Comparison of ENCODE assay signal across 12 mouse cellular contexts in the genomic region with DNA sequence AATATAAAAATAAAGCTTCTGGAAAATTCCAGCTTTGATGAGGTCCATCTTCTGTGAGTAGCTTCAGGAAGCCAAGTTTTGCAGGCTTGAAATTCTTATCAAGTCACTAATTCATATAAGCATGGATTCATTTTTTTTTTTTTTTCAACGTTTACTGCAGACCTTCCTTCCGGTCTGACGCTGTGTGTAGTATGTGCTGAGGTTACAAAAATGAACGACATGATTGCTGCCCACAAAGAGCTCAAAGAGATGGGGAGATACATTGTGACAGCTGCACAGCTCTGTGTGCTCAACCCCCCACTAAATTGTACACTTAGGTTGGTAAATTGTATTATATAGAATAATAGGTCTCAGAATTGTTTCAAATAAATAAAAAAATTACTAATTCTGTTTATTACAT. TPM values are rescaled to one million over a fixed set of nuclear protein-coding genes. Genes with fewer than 3 reads are reported as not detected.
DNase-seq lines count a peak whose midpoint lies in the region; ATAC-seq and TF ChIP-seq lines count a peak whose summit lies in the region.
"Had no signal": no experiment of that assay in that cellular context is flagged by ENCODE, and none has a peak within 500 bp of the region (broad histone marks: within the 10 kb centered on the region; RNA-seq: fewer than 3 reads in every experiment).

No protein-coding gene starts in this region.

- no peak overlapping the region for H3K9ac ChIP-seq in embryonic facial prominence, embryonic 13.5 days
- no peak overlapping the region for H3K9ac ChIP-seq in limb, embryonic 12.5 days (replicated peaks)
- no peak overlapping the region for H3K9ac ChIP-seq in embryonic facial prominence, embryonic 14.5 days (ENCODE audit: low read depth, low read length)

- H3K4me3 ChIP-seq in embryonic facial prominence, embryonic 13.5 days = no peak overlapping the region
- H3K4me3 ChIP-seq in embryonic facial prominence, embryonic 10.5 days = no peak overlapping the region; the same call in 1 of the 2 replicates
- H3K4me3 ChIP-seq in limb, embryonic 12.5 days (replicated peaks) = no peak overlapping the region
- no peak overlapping the region for H3K4me3 ChIP-seq in limb, embryonic 10.5 days
- no peak overlapping the region for H3K4me3 ChIP-seq in embryonic facial prominence, embryonic 14.5 days (ENCODE audit: low read depth, low read length)
- no peak overlapping the region for H3K4me3 ChIP-seq in thymus, adult 2 months (ENCODE audit: control insufficient read depth, insufficient read depth, low read length)

- 49% methylated on average over 4 of the region's 4 CpGs for WGBS in embryonic facial prominence, embryonic 13.5 days
- 76% methylated on average over 4 of the region's 4 CpGs for whole genome bisulfite sequencing in embryonic facial prominence, embryonic 10.5 days
- WGBS in limb, embryonic 12.5 days = 77% methylated on average over 4 of the region's 4 CpGs
- 85% methylated on average over 4 of the region's 4 CpGs for WGBS in limb, embryonic 10.5 days
- WGBS in embryonic facial prominence, embryonic 14.5 days = 49% methylated on average over 4 of the region's 4 CpGs
- under 1% methylated on average over 4 of the region's 4 CpGs for WGBS in thymus, adult 2 months

- no peaks in the 10 kb centered on the region for H3K27me3 ChIP-seq in embryonic facial prominence, embryonic 13.5 days
- H3K27me3 ChIP-seq in embryonic facial prominence, embryonic 10.5 days (replicated peaks; ENCODE audit: low read depth, poor library complexity, severe bottlenecking) = no peaks in the 10 kb centered on the region
- H3K27me3 ChIP-seq in limb, embryonic 12.5 days = no peaks in the 10 kb centered on the region
- no peaks in the 10 kb centered on the region for H3K27me3 ChIP-seq in limb, embryonic 10.5 days (ENCODE audit: low read depth, poor library complexity, severe bottlenecking)
- no peaks in the 10 kb centered on the region for H3K27me3 ChIP-seq in embryonic facial prominence, embryonic 14.5 days (replicated peaks; ENCODE audit: control insufficient read depth, insufficient read depth, low read length)
- no peaks in the 10 kb centered on the region for H3K27me3 ChIP-seq in thymus, adult 2 months (ENCODE audit: control insufficient read depth, insufficient read depth, low read length)

- no peak for TF ChIP-seq CTCF in thymus, adult 2 months (IDR thresholded peaks at IDR 0.05; ENCODE audit: borderline replicate concordance, control insufficient read depth, extremely low read depth, insufficient read depth, low read length, poor library complexity)

- H3K4me1 ChIP-seq in embryonic facial prominence, embryonic 13.5 days = peaks cover 22% of the 10 kb centered on the region
- H3K4me1 ChIP-seq in embryonic facial prominence, embryonic 10.5 days = peaks cover 20% of the 10 kb centered on the region
- peaks cover 12% of the 10 kb centered on the region for H3K4me1 ChIP-seq in limb, embryonic 12.5 days (replicated peaks)
- peaks cover 12% of the 10 kb centered on the region for H3K4me1 ChIP-seq in limb, embryonic 10.5 days
- peaks cover 18% of the 10 kb centered on the region for H3K4me1 ChIP-seq in embryonic facial prominence, embryonic 14.5 days (ENCODE audit: control insufficient read depth, insufficient read depth, low read length)
- H3K4me1 ChIP-seq in thymus, adult 2 months (replicated peaks; ENCODE audit: control insufficient read depth, insufficient read depth, low read length) = peaks cover 5% of the 10 kb centered on the region

- H3K9me3 ChIP-seq in embryonic facial prominence, embryonic 13.5 days = no peaks in the 10 kb centered on the region
- no peaks in the 10 kb centered on the region for H3K9me3 ChIP-seq in embryonic facial prominence, embryonic 10.5 days
- H3K9me3 ChIP-seq in limb, embryonic 12.5 days = no peaks in the 10 kb centered on the region
- no peaks in the 10 kb centered on the region for H3K9me3 ChIP-seq in limb, embryonic 10.5 days (replicated peaks)
- no peaks in the 10 kb centered on the region for H3K9me3 ChIP-seq in embryonic facial prominence, embryonic 14.5 days (ENCODE audit: control insufficient read depth, low read length)

- no peak for DNase-seq in embryonic facial prominence, embryonic 10.5 days (ENCODE audit: low spot score)
- no peak for DNase-seq in limb, embryonic 10.5 days (ENCODE audit: low spot score)
- DNase-seq in embryonic facial prominence, embryonic 14.5 days (ENCODE audit: low spot score) = no peak
- DNase-seq in thymus, adult 2 months = peak; percentile 43
- no peak for DNase-seq in cerebellum, adult 11-12 months
- no peak for DNase-seq in layer of hippocampus, adult 9-10 months (ENCODE audit: low spot score)
- DNase-seq: forebrain, postnatal 0 days; heart, postnatal 4 days; layer of hippocampus, adult 9-11 months; right cerebral cortex, adult 18-20 months had no signal

- no peak overlapping the region for H3K27ac ChIP-seq in embryonic facial prominence, embryonic 13.5 days
- H3K27ac ChIP-seq in embryonic facial prominence, embryonic 10.5 days (replicated peaks) = no peak overlapping the region
- no peak overlapping the region for H3K27ac ChIP-seq in limb, embryonic 12.5 days
- H3K27ac ChIP-seq in limb, embryonic 10.5 days = no peak overlapping the region
- 0 out of 2 replicates have a peak overlapping the region, but pooled peaks have one; percentile 83 for H3K27ac ChIP-seq in embryonic facial prominence, embryonic 14.5 days (replicated peaks; ENCODE audit: low read depth, low read length)
- H3K27ac ChIP-seq in thymus, adult 2 months (ENCODE audit: control insufficient read depth, insufficient read depth, low read length) = no peak overlapping the region; the same call in 1 of the 2 replicates

- peak overlapping the region; percentile 76; the same call in 1 of the 2 replicates for H3K4me2 ChIP-seq in embryonic facial prominence, embryonic 13.5 days
- peak overlapping the region; percentile 76; the same call in 1 of the 2 replicates for H3K4me2 ChIP-seq in limb, embryonic 12.5 days
- H3K4me2 ChIP-seq in embryonic facial prominence, embryonic 14.5 days (ENCODE audit: low read depth, low read length) = 0 out of 2 replicates have a peak overlapping the region, but pooled peaks have one; percentile 71

- no peak for TF ChIP-seq POLR2A in thymus, adult 2 months (IDR thresholded peaks at IDR 0.05; ENCODE audit: control insufficient read depth, extremely low read depth, insufficient read depth, low read length, poor library complexity)

- no peak for ATAC-seq in embryonic facial prominence, embryonic 13.5 days (ENCODE audit: insufficient number of reproducible peaks, insufficient read depth, low FRiP score, low TSS enrichment, low read depth)
- ATAC-seq in limb, embryonic 12.5 days (ENCODE audit: insufficient number of reproducible peaks, insufficient read depth, low FRiP score, low TSS enrichment, low read depth) = no peak
- no peak for ATAC-seq in embryonic facial prominence, embryonic 14.5 days (ENCODE audit: low read depth)

- no peaks in the 10 kb centered on the region for H3K36me3 ChIP-seq in embryonic facial prominence, embryonic 13.5 days
- no peaks in the 10 kb centered on the region for H3K36me3 ChIP-seq in embryonic facial prominence, embryonic 10.5 days (replicated peaks)
- H3K36me3 ChIP-seq in limb, embryonic 12.5 days = no peaks in the 10 kb centered on the region
- no peaks in the 10 kb centered on the region for H3K36me3 ChIP-seq in limb, embryonic 10.5 days
- H3K36me3 ChIP-seq in embryonic facial prominence, embryonic 14.5 days (ENCODE audit: control insufficient read depth, insufficient read depth, low read length) = no peaks in the 10 kb centered on the region
- no peaks in the 10 kb centered on the region for H3K36me3 ChIP-seq in thymus, adult 2 months (ENCODE audit: control insufficient read depth, insufficient read depth, low read length)

RNA-seq across cellular contexts. Expression of a gene that starts 0.8 kb away (rescaled TPM):
- 19.5 and 21.5 TPM in 2 replicates for polyA plus RNA-seq in embryonic facial prominence, embryonic 13.5 days (2015; fragmentation: Nextera tagmentation; extraction: Ambion mirVana)
- polyA plus RNA-seq in embryonic facial prominence, embryonic 10.5 days (2016; fragmentation: Nextera tagmentation; extraction: Ambion mirVana) = 24.0 and 24.1 TPM in 2 replicates
- polyA plus RNA-seq in limb, embryonic 12.5 days (2016; fragmentation: Nextera tagmentation; extraction: Ambion mirVana) = 24.8 and 27.5 TPM in 2 replicates
- polyA plus RNA-seq in limb, embryonic 10.5 days (2016; fragmentation: Nextera tagmentation; extraction: Ambion mirVana) = 23.7 and 26.4 TPM in 2 replicates
- 18.6 and 19.0 TPM in 2 replicates for polyA plus RNA-seq in embryonic facial prominence, embryonic 14.5 days (2014; fragmentation: Nextera tagmentation; extraction: Ambion mirVana)
- 2.7 TPM in 2 replicates for polyA plus RNA-seq in thymus, adult 2 months (2012; rRNA removed)

RNA-seq across cellular contexts. Expression of a gene that starts 44.6 kb away (rescaled TPM):
- 20.4 and 24.5 TPM in 2 replicates for polyA plus RNA-seq in embryonic facial prominence, embryonic 13.5 days (2015; fragmentation: Nextera tagmentation; extraction: Ambion mirVana)
- polyA plus RNA-seq in embryonic facial prominence, embryonic 10.5 days (2016; fragmentation: Nextera tagmentation; extraction: Ambion mirVana) = 12.3 and 13.9 TPM in 2 replicates
- polyA plus RNA-seq in limb, embryonic 12.5 days (2016; fragmentation: Nextera tagmentation; extraction: Ambion mirVana) = 19.3 and 23.0 TPM in 2 replicates
- polyA plus RNA-seq in limb, embryonic 10.5 days (2016; fragmentation: Nextera tagmentation; extraction: Ambion mirVana) = 12.2 and 14.3 TPM in 2 replicates
- 25.9 and 30.2 TPM in 2 replicates for polyA plus RNA-seq in embryonic facial prominence, embryonic 14.5 days (2014; fragmentation: Nextera tagmentation; extraction: Ambion mirVana)
- polyA plus RNA-seq in thymus, adult 2 months (2012; rRNA removed) = 23.0 and 27.3 TPM in 2 replicates
